Mouse (Mus musculus) R1 (cell line): ENCODE data around the gene Pmpcb.
"Not testable (repeated sequence)": the region's sequence is repeated elsewhere in the genome, so short reads cannot be mapped to it uniquely, and the experiment has no call there.

Source experiments
- DNase-seq: peaks from one replicate; pipeline ENCODE4 v3.0.0-alpha.2; 2018; ENCODE audit warnings: low read depth, low spot score

The Pmpcb gene

GRCm38 (mm10) chr5:21736956-21737585 lies at the start of gene Pmpcb:
Gene Pmpcb (plus strand): TSS chr5:21737141.
- peak; percentile 92 for DNase-seq

GRCm38 (mm10) chr5:21692230-21692629 lies 44.7 kb upstream of the Pmpcb start:
- DNase-seq: no peak

DNA sequence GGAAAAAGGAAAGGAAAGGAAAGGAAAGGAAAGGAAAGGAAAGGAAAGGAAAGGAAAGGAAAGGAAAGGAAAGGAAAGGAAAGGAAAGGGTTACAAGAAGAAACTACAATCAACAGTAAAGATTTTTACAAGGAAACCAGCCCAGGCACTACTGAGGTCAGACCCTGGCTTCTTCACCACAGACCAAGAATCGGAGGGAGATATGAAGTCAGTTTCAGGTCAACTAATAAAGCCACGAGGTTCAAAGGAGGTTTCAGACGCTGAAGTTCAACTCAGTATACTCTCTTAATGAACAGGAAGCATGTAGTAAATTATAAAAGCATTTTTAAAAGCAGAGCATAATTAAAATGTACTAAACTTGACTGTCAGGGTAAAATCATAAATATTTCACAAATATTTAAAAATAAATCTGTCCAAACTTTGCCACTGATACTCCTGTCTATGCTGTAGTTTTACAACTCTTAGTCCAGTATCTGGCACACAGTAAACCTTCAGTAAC lies 43.5 kb upstream of the Pmpcb start:
- no peak for DNase-seq

DNA sequence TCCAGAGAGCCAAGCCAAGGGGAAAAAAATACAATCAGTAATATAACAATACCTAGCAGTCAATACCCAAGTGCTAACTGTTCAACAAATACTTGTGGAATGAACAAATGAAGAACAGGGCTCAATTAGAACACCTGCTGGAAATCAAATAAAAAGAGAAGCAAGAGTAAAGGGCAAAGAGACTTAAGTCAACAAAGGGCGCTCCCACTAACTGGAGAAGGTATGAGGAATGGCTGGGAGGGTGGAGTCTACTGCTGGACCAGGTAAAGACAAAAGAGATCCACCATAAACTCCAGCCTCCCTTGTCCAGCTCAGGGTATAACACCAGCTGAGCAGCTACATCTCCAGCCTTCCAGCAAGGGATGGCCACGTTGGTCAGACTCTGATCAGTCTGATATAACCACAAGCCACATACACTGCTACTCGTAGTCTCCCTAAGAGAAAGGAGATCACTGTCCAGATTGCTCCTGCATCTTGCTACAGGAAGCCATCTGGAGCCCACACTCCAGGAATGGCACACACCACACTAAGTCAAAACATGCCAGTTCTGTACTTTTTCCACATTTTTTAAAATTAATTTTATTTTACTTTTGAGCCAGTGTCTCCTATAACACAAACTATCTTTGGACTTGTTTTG lies 42.0 kb upstream of the Pmpcb start:
- DNase-seq: no peak

DNA sequence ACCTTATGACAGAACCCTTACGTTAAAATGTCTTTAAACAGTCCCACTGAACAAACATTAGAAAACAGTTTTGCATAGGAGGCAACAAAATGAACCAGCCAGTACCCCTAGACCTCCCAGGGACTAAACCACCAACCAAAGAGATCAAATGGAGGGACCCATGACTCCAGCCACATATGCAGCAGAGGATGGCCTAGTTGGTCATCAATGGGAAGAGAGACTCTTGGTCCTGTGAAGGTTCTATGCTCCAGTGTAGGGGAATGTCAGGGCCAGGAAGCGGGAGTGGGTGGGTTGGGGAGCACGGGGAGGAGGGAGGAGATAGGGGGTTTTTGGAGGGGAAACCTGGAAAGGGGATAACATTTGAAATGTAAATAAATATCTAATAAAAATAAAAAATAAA lies 37.4 kb upstream of the Pmpcb start:
- DNase-seq: not testable (repeated sequence)

DNA sequence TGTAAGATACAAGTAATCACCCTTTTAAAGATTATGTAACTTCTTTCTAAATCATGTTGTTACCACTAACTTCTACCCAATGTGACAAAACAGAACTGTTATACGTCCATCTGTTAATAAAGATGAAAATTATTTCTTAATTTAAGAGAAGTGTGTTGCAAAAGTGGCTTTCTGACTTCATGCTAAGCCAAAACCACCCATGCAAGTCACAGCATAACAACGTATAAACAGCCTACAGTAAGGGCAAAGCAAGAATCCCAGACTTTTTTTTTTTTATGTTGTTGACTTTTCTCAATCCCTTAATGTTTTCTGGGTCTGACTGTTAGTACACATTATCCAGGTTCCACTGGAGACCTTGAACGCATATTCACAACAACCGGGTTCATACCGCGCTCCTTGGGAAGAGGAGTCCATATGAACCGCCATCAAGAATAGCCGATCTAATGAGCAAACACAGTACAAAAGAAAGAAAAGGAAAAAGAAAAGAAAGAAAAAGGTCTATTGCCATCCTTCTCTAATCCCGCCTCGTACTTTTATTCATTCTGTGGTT lies 36.6 kb upstream of the Pmpcb start:
- DNase-seq: no peak

DNA sequence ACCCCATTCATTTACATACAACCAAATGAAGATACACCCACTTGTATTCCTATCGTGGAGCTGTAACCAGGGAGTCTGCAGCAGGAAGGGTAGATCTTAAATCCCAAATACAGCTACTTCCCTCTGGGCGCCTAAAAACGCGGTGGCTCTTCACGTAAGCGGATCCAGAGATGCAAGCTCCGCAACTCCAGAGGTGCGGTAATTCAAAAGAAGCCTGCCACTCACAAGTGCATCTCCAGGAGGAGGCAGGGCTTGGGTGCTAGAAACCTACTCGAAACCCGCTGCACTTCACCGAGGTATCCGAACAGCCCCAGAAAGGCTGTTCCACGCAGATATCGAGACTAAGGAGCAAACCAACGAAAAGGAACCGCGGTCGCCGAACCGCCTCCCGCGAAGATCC lies 36.0 kb upstream of the Pmpcb start:
- peak; percentile 86 for DNase-seq

GRCm38 (mm10) chr5:21701351-21702008 lies 35.5 kb upstream of the Pmpcb start, which contains the start of gene Napepld:
Gene Napepld (minus strand): TSS chr5:21701396.
- DNase-seq: peak; percentile 94

- DNase-seq: no peak
Observed at GRCm38 (mm10) chr5:21702009-21702364, 35.0 kb upstream of the Pmpcb start.

- DNase-seq: no peak
Observed at GRCm38 (mm10) chr5:21702873-21703475, 34.0 kb upstream of the Pmpcb start.

GRCm38 (mm10) chr5:21703708-21704107 lies 33.2 kb upstream of the Pmpcb start:
- no peak for DNase-seq

DNA sequence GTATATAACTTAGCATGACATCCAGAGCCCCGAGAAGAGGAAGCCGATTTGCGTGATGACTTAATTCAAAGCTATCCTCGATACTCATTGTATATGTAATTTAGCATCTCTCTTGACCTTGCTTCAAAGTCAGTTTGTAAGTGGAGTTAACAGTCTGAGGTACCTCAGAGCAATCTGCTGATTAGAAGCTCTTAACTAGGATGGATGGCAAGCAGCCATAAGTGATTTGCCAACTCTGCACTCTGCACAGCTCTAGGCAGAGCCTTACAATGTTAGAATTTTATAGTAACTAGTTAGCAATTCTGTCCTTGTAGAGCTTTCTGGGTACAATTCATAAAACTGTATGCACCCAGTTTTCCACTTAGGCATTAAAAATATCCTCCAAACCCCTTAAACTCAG lies 30.4 kb upstream of the Pmpcb start:
- DNase-seq: no peak

GRCm38 (mm10) chr5:21708011-21708410 lies 28.9 kb upstream of the Pmpcb start:
- not testable (repeated sequence) for DNase-seq

DNA sequence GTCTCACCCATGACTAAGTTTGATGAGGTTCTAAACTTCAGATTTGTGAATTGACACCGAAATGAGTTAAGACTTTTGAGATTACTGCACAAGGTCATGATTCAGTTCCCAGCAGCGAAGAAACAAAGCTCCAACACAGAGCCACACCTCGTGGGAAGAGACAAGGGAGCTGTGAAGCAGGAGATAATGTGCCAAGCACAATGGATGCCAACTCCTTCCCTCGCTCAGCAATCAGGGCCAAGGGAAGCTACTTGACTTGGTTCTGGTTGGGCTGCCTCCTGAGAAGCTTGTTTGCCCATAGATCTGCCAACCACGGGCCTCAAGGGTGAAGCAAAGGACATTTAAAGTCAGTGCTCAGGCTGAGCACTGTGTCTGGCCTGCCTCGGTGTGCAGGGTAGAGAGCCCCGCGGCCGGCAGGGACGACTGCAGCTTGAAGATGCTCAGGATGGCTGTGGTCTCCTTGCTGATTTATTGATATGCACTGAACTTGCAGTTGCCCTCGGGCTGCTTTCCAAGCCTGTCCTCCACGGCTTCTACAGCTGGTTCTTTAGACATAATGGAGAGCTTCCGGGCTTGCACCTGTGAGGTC lies 24.7 kb upstream of the Pmpcb start:
- DNase-seq: no peak

GRCm38 (mm10) chr5:21714447-21714846 lies 22.5 kb upstream of the Pmpcb start:
- no peak for DNase-seq

DNA sequence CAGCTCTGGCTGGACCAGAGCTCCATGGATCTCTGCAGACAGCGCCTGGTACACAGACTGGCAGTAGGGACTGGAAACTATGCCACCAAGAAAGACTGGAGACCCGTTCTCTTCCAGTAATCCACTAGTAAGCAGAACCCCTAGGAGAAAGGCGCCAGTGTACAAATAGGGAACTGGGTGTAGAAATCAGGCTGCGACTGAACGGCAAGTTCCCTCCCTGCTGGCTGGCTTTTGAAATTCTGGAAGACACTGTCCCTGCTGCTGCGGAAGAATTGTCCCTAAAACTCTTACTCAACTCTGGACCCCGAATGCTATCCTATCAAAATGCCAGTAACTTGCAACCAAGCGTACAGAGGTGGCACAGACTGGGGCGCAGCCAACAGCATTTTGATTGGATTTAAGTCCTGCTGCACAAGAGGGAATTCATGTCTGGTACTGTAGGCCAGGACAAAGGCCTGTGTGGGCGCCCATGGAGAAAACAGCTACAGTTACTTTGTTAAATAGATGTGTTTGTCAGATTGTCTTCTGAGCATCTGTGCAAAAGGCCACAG lies 19.7 kb upstream of the Pmpcb start:
- DNase-seq: no peak

DNA sequence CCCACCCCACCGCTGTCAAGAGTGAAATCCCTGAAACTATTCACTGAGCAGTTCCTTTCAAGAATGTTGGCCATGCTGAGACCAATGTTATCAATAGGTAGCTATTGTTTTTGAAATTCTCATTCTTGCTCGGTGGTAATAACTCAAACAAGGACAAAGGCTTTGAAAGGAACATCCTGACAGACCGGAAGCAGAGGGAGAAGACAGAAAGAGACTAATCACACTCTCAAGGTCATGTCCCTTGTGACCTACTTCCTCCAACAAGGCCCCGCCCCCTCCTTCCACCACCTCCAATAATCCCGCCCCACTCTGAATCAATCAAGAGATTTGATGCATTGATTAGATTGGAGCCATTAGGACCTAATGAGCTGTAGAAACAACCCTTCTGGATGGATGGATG lies 18.4 kb upstream of the Pmpcb start:
- peak; percentile 80 for DNase-seq

DNA sequence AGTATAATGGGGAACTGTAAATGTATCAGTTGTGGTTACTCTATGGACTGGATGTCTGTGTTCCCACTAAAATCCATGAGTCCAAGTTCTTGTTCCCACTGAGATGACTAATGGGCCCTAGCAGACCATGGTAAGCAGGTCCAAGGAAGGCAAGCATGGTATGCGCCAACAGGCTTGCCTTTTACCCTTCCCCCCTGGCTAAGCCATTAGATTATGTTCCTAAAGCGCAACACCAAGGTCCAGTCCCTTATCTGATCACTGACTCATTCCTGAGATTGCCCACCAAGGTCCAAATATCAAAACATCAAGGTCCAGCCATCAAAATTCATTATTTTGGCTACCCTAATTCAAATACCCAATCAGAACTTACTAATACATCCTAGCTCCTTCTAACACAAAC lies 17.7 kb upstream of the Pmpcb start:
- no peak for DNase-seq

- no peak for DNase-seq
Observed at GRCm38 (mm10) chr5:21724427-21724826, 12.5 kb upstream of the Pmpcb start.

- no peak for DNase-seq
Observed at GRCm38 (mm10) chr5:21724872-21725271, 12.1 kb upstream of the Pmpcb start.

- no peak for DNase-seq
Observed at GRCm38 (mm10) chr5:21729107-21729506, 7.8 kb upstream of the Pmpcb start.
